Mouse (Mus musculus) G1E (cell line): Measurements from ENCODE around the gene D230025D16Rik.

Source experiments
- CTCF ChIP-seq: IDR thresholded peaks from 2 replicates; pipeline ENCODE4 v1.5.1; 2012; ENCODE audit warnings: low read depth, low read length, inconsistent platforms, mixed read lengths
- GATA1 ChIP-seq: IDR thresholded peaks from 2 replicates; pipeline ENCODE4 v1.6.1; 2012; ENCODE audit warnings: borderline replicate concordance, low read length, inconsistent platforms, mixed read lengths
- TAL1 ChIP-seq: conservative IDR thresholded peaks from 2 replicates; pipeline ENCODE4 v1.6.1; 2012; ENCODE audit warnings: low read depth, low read length, inconsistent platforms, mixed read lengths

GRCm38 (mm10) chr8:105224413-105225271 lies at the start of gene D230025D16Rik:
- no peak for TF ChIP-seq GATA1
- no peak for TF ChIP-seq CTCF
- no peak for TF ChIP-seq TAL1
